Mouse (Mus musculus): ENCODE data around the gene Atp2a1.

- TF ChIP-seq CTCF (IDR thresholded peaks at IDR 0.05; ENCODE audit: borderline replicate concordance, control insufficient read depth, extremely low read depth, insufficient read depth, low read length, poor library complexity) (no peak), POLR2A (IDR thresholded peaks at IDR 0.05; ENCODE audit: control insufficient read depth, extremely low read depth, insufficient read depth, low read length, poor library complexity) (no peak)
Observed at GRCm38 (mm10) chr7:126467834-126468627, 5.1 kb upstream of the Atp2a1 start.
